8 mouse cellular contexts compared by ENCODE assay signal in genomic region chr12:17495858-17496451, GRCm38 (mm10). TPM values are rescaled to one million over a fixed set of nuclear protein-coding genes. Genes with fewer than 3 reads are reported as not detected.
A peak's percentile ranks its signal among the peaks of the same experiment; 100 is the strongest.
DNase-seq lines count a peak whose midpoint lies in the region; ATAC-seq and TF ChIP-seq lines count a peak whose summit lies in the region.

No protein-coding gene starts in this region.

- H3K9ac ChIP-seq in MEL (ENCODE audit: control insufficient read depth, low read depth, low read length, poor library complexity, severe bottlenecking), result no peak overlapping the region
- H3K9ac ChIP-seq in forebrain, postnatal 0 days, result no peak overlapping the region
- H3K9ac ChIP-seq in kidney, embryonic 14.5 days (ENCODE audit: low read depth, low read length), result no peak overlapping the region
- no peak overlapping the region for H3K9ac ChIP-seq in midbrain, embryonic 13.5 days (replicated peaks)

- TF ChIP-seq CTCF in MEL (IDR thresholded peaks at IDR 0.05 in 2 of 3, conservative IDR thresholded peaks at IDR 0.05 in 1 of 3; ENCODE audit: control insufficient read depth in 1 of 3, insufficient read depth in 1 of 3, low read depth in 2 of 3, low read length in 3 of 3, poor library complexity in 1 of 3, severe bottlenecking in 1 of 3), result no peak
- TF ChIP-seq CTCF in forebrain, postnatal 0 days (IDR thresholded peaks at IDR 0.05; ENCODE audit: low read depth), result no peak

- DNase-seq in cerebellum, postnatal 10 days, result peak; percentile 38 to 45
- no peak for DNase-seq in cerebellum, adult 11 months
- DNase-seq in MEL (ENCODE audit: low read depth, low spot score), result no peak
- peak; percentile 26 for DNase-seq in forebrain, postnatal 0 days
- no peak for DNase-seq in ovary, postnatal 36 days (ENCODE audit: low spot score)
- DNase-seq in gastrocnemius, postnatal 36 days, result no peak

- WGBS in forebrain, postnatal 0 days, result 7% methylated on average over 8 of the region's 8 CpGs
- WGBS in kidney, embryonic 14.5 days, result 14% methylated on average over 8 of the region's 8 CpGs
- 34% methylated on average over 8 of the region's 8 CpGs for WGBS in midbrain, embryonic 13.5 days

- H3K4me2 ChIP-seq in forebrain, postnatal 0 days (ENCODE audit: low read depth), result no peak overlapping the region
- no peak overlapping the region for H3K4me2 ChIP-seq in kidney, embryonic 14.5 days (replicated peaks; ENCODE audit: low read depth, low read length)
- no peak overlapping the region; the same call in 1 of the 2 replicates for H3K4me2 ChIP-seq in midbrain, embryonic 13.5 days (replicated peaks)

- TF ChIP-seq RAD21 in MEL (IDR thresholded peaks at IDR 0.05; ENCODE audit: low read depth, low read length), result no peak

- no peak overlapping the region for H3K27ac ChIP-seq in MEL (ENCODE audit: control insufficient read depth, low read depth, low read length)
- H3K27ac ChIP-seq in forebrain, postnatal 0 days (ENCODE audit: low read depth, low read length), result no peak overlapping the region
- H3K27ac ChIP-seq in kidney, embryonic 14.5 days (ENCODE audit: low read depth, low read length), result no peak overlapping the region
- H3K27ac ChIP-seq in midbrain, embryonic 13.5 days, result no peak overlapping the region

- H3K4me3 ChIP-seq in MEL (ENCODE audit: control insufficient read depth in 1 of 2, insufficient read depth in 1 of 2, low read depth in 2 of 2, low read length in 2 of 2), result no peak overlapping the region
- no peak overlapping the region for H3K4me3 ChIP-seq in forebrain, postnatal 0 days (ENCODE audit: low read depth, low read length)
- no peak overlapping the region for H3K4me3 ChIP-seq in kidney, embryonic 14.5 days (ENCODE audit: low read length)
- H3K4me3 ChIP-seq in midbrain, embryonic 13.5 days (replicated peaks), result no peak overlapping the region

- no peaks in the 10 kb centered on the region for H3K9me3 ChIP-seq in MEL (replicated peaks; ENCODE audit: insufficient read depth, low read length)
- no peaks in the 10 kb centered on the region for H3K9me3 ChIP-seq in forebrain, postnatal 0 days (ENCODE audit: low read length)
- H3K9me3 ChIP-seq in kidney, embryonic 14.5 days (ENCODE audit: control insufficient read depth, low read length), result no peaks in the 10 kb centered on the region
- no peaks in the 10 kb centered on the region for H3K9me3 ChIP-seq in midbrain, embryonic 13.5 days

- no peak for TF ChIP-seq EP300 in MEL (IDR thresholded peaks at IDR 0.05; ENCODE audit: low read depth in 1 of 2, low read length in 2 of 2)

- TF ChIP-seq POLR2A in MEL (IDR thresholded peaks at IDR 0.05; ENCODE audit: control insufficient read depth in 1 of 2, insufficient read depth in 1 of 2, low read depth in 1 of 2, low read length in 2 of 2, poor library complexity in 1 of 2), result no peak

- H3K79me2 ChIP-seq in MEL (ENCODE audit: control insufficient read depth, insufficient read depth, low read length, poor library complexity), result no peaks in the 10 kb centered on the region

- peaks cover 0 to 7% of the 10 kb centered on the region in 2 experiments; a peak in 2 of 4 replicates for H3K4me1 ChIP-seq in MEL (ENCODE audit: control insufficient read depth in 1 of 2, insufficient read depth in 2 of 2, low read length in 2 of 2)
- H3K4me1 ChIP-seq in forebrain, postnatal 0 days (ENCODE audit: insufficient read depth), result no peaks in the 10 kb centered on the region; the same call in 1 of the 2 replicates
- no peaks in the 10 kb centered on the region; the same call in 1 of the 2 replicates for H3K4me1 ChIP-seq in kidney, embryonic 14.5 days (ENCODE audit: control insufficient read depth, insufficient read depth, low read length)
- peaks cover 12% of the 10 kb centered on the region for H3K4me1 ChIP-seq in midbrain, embryonic 13.5 days (replicated peaks)

- intact Hi-C loops in gastrocnemius, postnatal 36 days (cut with DNase I), result no loop called here

- no peaks in the 10 kb centered on the region for H3K27me3 ChIP-seq in MEL (ENCODE audit: control insufficient read depth in 1 of 2, insufficient read depth in 2 of 2, low read length in 2 of 2)
- no peaks in the 10 kb centered on the region for H3K27me3 ChIP-seq in forebrain, postnatal 0 days (ENCODE audit: insufficient read depth, low read length)
- H3K27me3 ChIP-seq in kidney, embryonic 14.5 days (ENCODE audit: control insufficient read depth, insufficient read depth, low read length), result no peaks in the 10 kb centered on the region
- no peaks in the 10 kb centered on the region for H3K27me3 ChIP-seq in midbrain, embryonic 13.5 days

- peak; percentile 70 for ATAC-seq in forebrain, postnatal 0 days
- ATAC-seq in kidney, embryonic 14.5 days (ENCODE audit: low FRiP score, low TSS enrichment), result peak; percentile 72; the same call in 1 of the 2 replicates
- peak; percentile 74 for ATAC-seq in midbrain, embryonic 13.5 days

- no peaks in the 10 kb centered on the region; a peak in 1 of 4 replicates for H3K36me3 ChIP-seq in MEL (ENCODE audit: control insufficient read depth in 1 of 2, insufficient read depth in 2 of 2, low read length in 2 of 2)
- H3K36me3 ChIP-seq in forebrain, postnatal 0 days (ENCODE audit: insufficient read depth), result no peaks in the 10 kb centered on the region
- no peaks in the 10 kb centered on the region for H3K36me3 ChIP-seq in kidney, embryonic 14.5 days (ENCODE audit: control insufficient read depth, insufficient read depth, low read length)
- H3K36me3 ChIP-seq in midbrain, embryonic 13.5 days, result no peaks in the 10 kb centered on the region

TF ChIP-seq in MEL, 35 proteins besides CTCF, POLR2A, EP300 and RAD21:
- TF ChIP-seq ZC3H11A (IDR thresholded peaks at IDR 0.05; ENCODE audit: low read depth, low read length) (no peak), ETS1 (IDR thresholded peaks at IDR 0.05; ENCODE audit: low read depth, low read length) (0 out of 2 replicates have a peak, but pooled peaks have one; percentile 19)

RNA-seq across cellular contexts. Expression of gene Odc1, which starts 48.6 kb away (rescaled TPM):
- 591 and 677 TPM in 2 replicates for total RNA-seq in MEL (2012; rRNA removed)
- polyA plus RNA-seq in MEL (2012; ENCODE audit: insufficient read depth in 1 of 2, insufficient read length in 2 of 2, low read depth in 1 of 2, low replicate concordance in 2 of 2, missing spikeins in 1 of 2), result 100 to 1,000 TPM; 639 to 720 TPM
- 271 and 293 TPM in 2 replicates for total RNA-seq in forebrain, postnatal 0 days (2014; rRNA removed)
- 146 and 166 TPM in 2 replicates for polyA plus RNA-seq in forebrain, postnatal 0 days (2015; fragmentation: Nextera tagmentation; extraction: Ambion mirVana)
- 236 and 296 TPM in 2 replicates for polyA plus RNA-seq in kidney, embryonic 14.5 days (2014; fragmentation: Nextera tagmentation; extraction: Ambion mirVana)
- 185 and 189 TPM in 2 replicates for polyA plus RNA-seq in midbrain, embryonic 13.5 days (2015; fragmentation: Nextera tagmentation; extraction: Ambion mirVana)
- total RNA-seq in gastrocnemius, postnatal 36 days (2021), result 100 to 1,000 TPM in 1 of 2 experiments, 10 to 100 TPM in 1; 99.8 to 111 TPM

Comparison
In these comparisons a context has a peak if more than half of its experiments do, and no peak if none do; other contexts are left out.
1. DNase-seq: peak in cerebellum, postnatal 10 days (2 of 2) and forebrain, postnatal 0 days (single experiment); none in cerebellum, adult 11 months (single experiment), MEL (single experiment), ovary, postnatal 36 days (single experiment) and gastrocnemius, postnatal 36 days (0 of 2).
2. Peak in every context shown above with its lines, with median percentiles within 50 percentile points of each other: ATAC-seq.